Mouse (Mus musculus): ENCODE data around the gene Rsbn1l. TPM values are rescaled to one million over a fixed set of nuclear protein-coding genes. Genes with fewer than 3 reads are reported as not detected.

Rsbn1l gene
- 7.2 and 8.3 TPM in 2 replicates for polyA plus RNA-seq (2014; fragmentation: Nextera tagmentation; extraction: Ambion mirVana)

DNA sequence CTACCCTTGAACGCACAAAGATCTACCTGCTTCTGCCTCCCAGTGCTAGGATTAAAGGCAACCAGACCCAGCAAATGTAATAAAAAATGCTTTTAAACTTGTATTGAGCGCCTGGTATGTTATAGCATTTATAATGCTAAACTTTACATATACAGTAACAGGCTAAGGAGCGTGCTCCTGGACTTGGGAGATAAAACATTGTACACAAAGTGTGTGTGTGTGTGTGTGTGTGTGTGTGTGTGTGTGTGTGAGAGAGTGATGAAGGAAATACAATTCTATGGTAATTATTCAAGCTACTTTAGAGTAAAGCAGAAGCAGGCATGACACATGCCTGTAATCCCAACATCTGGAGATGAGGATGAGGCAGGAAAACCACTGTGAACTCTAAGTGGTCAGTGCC lies at the start of gene Rsbn1l:
Gene Rsbn1l, minus strand, starts transcription at position 101 of the 400 bp plus-strand sequence.
- no peaks in the 10 kb centered on the region for H3K27me3 ChIP-seq (ENCODE audit: control insufficient read depth, insufficient read depth, low read length)
- no peaks in the 10 kb centered on the region for H3K4me1 ChIP-seq (replicated peaks; ENCODE audit: control insufficient read depth, insufficient read depth, low read length)
- DNase-seq (ENCODE audit: low spot score) = no peak
- H3K9ac ChIP-seq (ENCODE audit: low read length) = no peak within 1 kb of the TSS
- no peak within 1 kb of the TSS for H3K4me2 ChIP-seq (ENCODE audit: low read depth, low read length, severe bottlenecking)
- no peak within 1 kb of the TSS for H3K4me3 ChIP-seq (ENCODE audit: low read depth, low read length)
- 93% methylated on average over 3 of the region's 3 CpGs for WGBS
- ATAC-seq (replicated peaks; ENCODE audit: low FRiP score) = no peak
- no peak within 1 kb of the TSS for H3K27ac ChIP-seq (ENCODE audit: low read depth, low read length)
- no peaks in the 10 kb centered on the region for H3K36me3 ChIP-seq (ENCODE audit: control insufficient read depth, insufficient read depth, low read length)
- H3K9me3 ChIP-seq (ENCODE audit: control insufficient read depth, low read length) = no peaks in the 10 kb centered on the region; the same call in 1 of the 2 replicates

- no peak for ATAC-seq (replicated peaks; ENCODE audit: low FRiP score)
- WGBS = 94% methylated on average over 6 of the region's 6 CpGs
- H3K36me3 ChIP-seq (ENCODE audit: control insufficient read depth, insufficient read depth, low read length) = peaks cover 23% of the 10 kb centered on the region
Observed at GRCm38 (mm10) chr5:21002723-21003122, 46.5 kb upstream of the Rsbn1l start.

DNA sequence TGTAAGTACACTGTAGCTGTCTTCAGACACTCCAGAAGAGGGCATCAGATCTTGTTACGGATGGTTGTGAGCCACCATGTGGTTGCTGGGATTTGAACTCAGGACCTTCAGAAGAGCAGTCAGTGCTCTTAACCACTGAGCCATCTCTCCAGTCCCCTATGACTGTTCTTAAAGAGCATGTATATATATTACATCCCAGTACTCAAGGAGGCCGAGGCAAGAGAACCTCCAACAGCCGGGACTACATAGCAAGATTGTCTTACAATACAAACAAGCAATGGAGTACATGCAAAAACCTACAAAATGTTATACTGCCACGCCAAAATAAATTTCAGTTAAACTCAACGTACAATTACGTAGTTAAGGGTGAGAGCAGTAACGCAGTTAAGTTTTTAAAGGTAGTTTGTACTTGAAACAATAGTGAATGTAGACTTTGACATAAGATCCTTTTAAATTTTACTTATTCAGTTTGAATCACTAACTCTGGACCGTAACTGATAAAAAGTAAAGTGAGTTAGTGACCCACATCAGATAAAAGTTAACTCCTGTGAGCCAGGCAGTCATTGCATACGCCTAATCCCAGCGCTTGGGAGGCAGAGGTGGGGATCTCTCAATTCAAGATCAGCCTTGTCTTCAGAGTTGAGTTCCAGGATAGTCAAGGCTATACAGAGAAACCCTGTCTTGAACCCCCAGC lies 45.6 kb upstream of the Rsbn1l start:
- Histone ChIP-seq H3K27me3 (ENCODE audit: control insufficient read depth, insufficient read depth, low read length) (no peaks in the 10 kb centered on the region), H3K36me3 (ENCODE audit: control insufficient read depth, insufficient read depth, low read length) (peaks cover 25% of the 10 kb centered on the region), H3K9me3 (ENCODE audit: control insufficient read depth, low read length) (no peaks in the 10 kb centered on the region), H3K4me1 (replicated peaks; ENCODE audit: control insufficient read depth, insufficient read depth, low read length) (no peaks in the 10 kb centered on the region), H3K4me3 (ENCODE audit: low read depth, low read length) (no peak overlapping the region), H3K9ac (ENCODE audit: low read length) (no peak overlapping the region), H3K27ac (ENCODE audit: low read depth, low read length) (no peak overlapping the region), H3K4me2 (ENCODE audit: low read depth, low read length, severe bottlenecking) (no peak overlapping the region)
- ATAC-seq (replicated peaks; ENCODE audit: low FRiP score) (no peak), DNase-seq (ENCODE audit: low spot score) (no peak)
- 95% methylated on average over 9 of the region's 10 CpGs for WGBS

More at GRCm38 (mm10) chr5:21002723-21003122, 46.5 kb upstream of the Rsbn1l start:
- DNase-seq (ENCODE audit: low spot score) = no peak
- no peaks in the 10 kb centered on the region for H3K4me1 ChIP-seq (replicated peaks; ENCODE audit: control insufficient read depth, insufficient read depth, low read length)
- H3K27me3 ChIP-seq (ENCODE audit: control insufficient read depth, insufficient read depth, low read length) = no peaks in the 10 kb centered on the region
- no peaks in the 10 kb centered on the region for H3K9me3 ChIP-seq (ENCODE audit: control insufficient read depth, low read length)
- no peak overlapping the region for H3K9ac ChIP-seq (ENCODE audit: low read length)
- H3K4me3 ChIP-seq (ENCODE audit: low read depth, low read length) = no peak overlapping the region
- H3K4me2 ChIP-seq (ENCODE audit: low read depth, low read length, severe bottlenecking) = no peak overlapping the region
- H3K27ac ChIP-seq (ENCODE audit: low read depth, low read length) = no peak overlapping the region

GRCm38 (mm10) chr5:20998427-20998826 lies 42.2 kb upstream of the Rsbn1l start:
- Histone ChIP-seq H3K9ac (ENCODE audit: low read length) (no peak overlapping the region), H3K36me3 (ENCODE audit: control insufficient read depth, insufficient read depth, low read length) (peaks cover 25% of the 10 kb centered on the region), H3K4me2 (ENCODE audit: low read depth, low read length, severe bottlenecking) (no peak overlapping the region), H3K27me3 (ENCODE audit: control insufficient read depth, insufficient read depth, low read length) (no peaks in the 10 kb centered on the region), H3K27ac (ENCODE audit: low read depth, low read length) (no peak overlapping the region), H3K4me1 (replicated peaks; ENCODE audit: control insufficient read depth, insufficient read depth, low read length) (no peaks in the 10 kb centered on the region), H3K4me3 (ENCODE audit: low read depth, low read length) (no peak overlapping the region), H3K9me3 (ENCODE audit: control insufficient read depth, low read length) (no peaks in the 10 kb centered on the region)
- WGBS = 94% methylated on average over 6 of the region's 6 CpGs
- no peak for DNase-seq (ENCODE audit: low spot score)
- ATAC-seq (replicated peaks; ENCODE audit: low FRiP score) = no peak

- ATAC-seq (replicated peaks; ENCODE audit: low FRiP score) (no peak), DNase-seq (ENCODE audit: low spot score) (no peak)
- H3K9me3 ChIP-seq (ENCODE audit: control insufficient read depth, low read length) = no peaks in the 10 kb centered on the region
- 91% methylated on average over 6 of the region's 6 CpGs for WGBS
- H3K4me2 ChIP-seq (ENCODE audit: low read depth, low read length, severe bottlenecking) = no peak overlapping the region
- H3K27me3 ChIP-seq (ENCODE audit: control insufficient read depth, insufficient read depth, low read length) = no peaks in the 10 kb centered on the region
- no peak overlapping the region for H3K9ac ChIP-seq (ENCODE audit: low read length)
- no peaks in the 10 kb centered on the region for H3K4me1 ChIP-seq (replicated peaks; ENCODE audit: control insufficient read depth, insufficient read depth, low read length)
- no peak overlapping the region for H3K27ac ChIP-seq (ENCODE audit: low read depth, low read length)
- no peak overlapping the region for H3K4me3 ChIP-seq (ENCODE audit: low read depth, low read length)
- H3K36me3 ChIP-seq (ENCODE audit: control insufficient read depth, insufficient read depth, low read length) = peaks cover 25% of the 10 kb centered on the region
Observed at GRCm38 (mm10) chr5:20997555-20997954, 41.4 kb upstream of the Rsbn1l start.

GRCm38 (mm10) chr5:20990062-20990809 lies 34.0 kb upstream of the Rsbn1l start:
- no peak overlapping the region for H3K9ac ChIP-seq (ENCODE audit: low read length)

DNA sequence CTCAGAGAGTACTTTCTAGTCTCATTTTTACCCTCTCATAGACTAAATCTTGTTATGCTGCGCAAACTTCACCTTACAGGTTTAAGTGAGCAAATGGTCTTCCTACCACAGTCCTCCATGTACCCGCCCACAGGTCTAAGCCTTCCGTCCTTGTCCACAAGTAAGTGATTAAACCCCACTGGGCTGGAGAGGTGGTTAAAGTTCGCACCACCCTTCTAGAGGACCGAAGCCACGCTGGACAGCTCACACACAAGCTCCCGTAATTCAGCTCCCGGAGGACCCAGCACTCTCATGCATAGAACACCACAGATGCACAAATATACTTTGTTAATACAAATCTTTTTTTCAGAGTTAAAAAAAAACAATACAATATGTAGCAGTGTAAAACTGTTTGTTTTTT lies 30.1 kb upstream of the Rsbn1l start:
- H3K4me3 ChIP-seq (ENCODE audit: low read depth, low read length) = no peak overlapping the region
- no peaks in the 10 kb centered on the region for H3K9me3 ChIP-seq (ENCODE audit: control insufficient read depth, low read length)
- no peak overlapping the region for H3K4me2 ChIP-seq (ENCODE audit: low read depth, low read length, severe bottlenecking)
- no peaks in the 10 kb centered on the region for H3K4me1 ChIP-seq (replicated peaks; ENCODE audit: control insufficient read depth, insufficient read depth, low read length)
- no peak overlapping the region for H3K27ac ChIP-seq (ENCODE audit: low read depth, low read length)
- no peaks in the 10 kb centered on the region for H3K27me3 ChIP-seq (ENCODE audit: control insufficient read depth, insufficient read depth, low read length)
- WGBS = 97% methylated on average over 8 of the region's 8 CpGs
- H3K36me3 ChIP-seq (ENCODE audit: control insufficient read depth, insufficient read depth, low read length) = peaks cover 4% of the 10 kb centered on the region; the same call in 1 of the 2 replicates
- ATAC-seq (replicated peaks; ENCODE audit: low FRiP score) = no peak
- no peak for DNase-seq (ENCODE audit: low spot score)
- no peak overlapping the region for H3K9ac ChIP-seq (ENCODE audit: low read length)

More at GRCm38 (mm10) chr5:20990062-20990809, 34.0 kb upstream of the Rsbn1l start:
- Histone ChIP-seq H3K4me3 (ENCODE audit: low read depth, low read length) (no peak overlapping the region), H3K27me3 (ENCODE audit: control insufficient read depth, insufficient read depth, low read length) (no peaks in the 10 kb centered on the region), H3K27ac (ENCODE audit: low read depth, low read length) (no peak overlapping the region), H3K4me2 (ENCODE audit: low read depth, low read length, severe bottlenecking) (no peak overlapping the region), H3K4me1 (replicated peaks; ENCODE audit: control insufficient read depth, insufficient read depth, low read length) (no peaks in the 10 kb centered on the region), H3K9me3 (ENCODE audit: control insufficient read depth, low read length) (no peaks in the 10 kb centered on the region), H3K36me3 (ENCODE audit: control insufficient read depth, insufficient read depth, low read length) (peaks cover 4% of the 10 kb centered on the region; the same call in 1 of the 2 replicates)
- DNase-seq (ENCODE audit: low spot score) (no peak), ATAC-seq (replicated peaks; ENCODE audit: low FRiP score) (no peak)
- 95% methylated on average over 8 of the region's 8 CpGs for WGBS

DNA sequence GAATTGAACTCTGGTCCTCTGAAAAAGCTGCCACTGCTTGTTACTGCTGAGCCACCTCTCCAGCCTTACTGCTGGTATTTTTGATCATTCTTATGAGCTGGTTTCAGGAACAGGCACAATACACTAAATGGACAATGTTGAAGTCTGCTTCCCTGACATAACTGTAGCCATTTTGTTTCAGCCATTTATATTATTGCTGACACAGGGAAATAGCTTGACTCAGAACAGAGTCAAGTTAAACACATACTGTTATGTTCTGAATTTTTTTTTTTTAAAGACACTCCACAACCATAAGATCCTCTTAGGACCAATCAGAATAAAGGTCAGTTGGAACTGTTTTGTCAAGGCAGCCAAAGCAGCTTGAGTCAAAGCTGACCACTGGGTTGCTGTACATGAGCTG lies 27.3 kb upstream of the Rsbn1l start:
- ATAC-seq (replicated peaks; ENCODE audit: low FRiP score) (no peak), DNase-seq (ENCODE audit: low spot score) (no peak)
- Histone ChIP-seq H3K27me3 (ENCODE audit: control insufficient read depth, insufficient read depth, low read length) (no peaks in the 10 kb centered on the region), H3K27ac (ENCODE audit: low read depth, low read length) (no peak overlapping the region), H3K4me3 (ENCODE audit: low read depth, low read length) (no peak overlapping the region), H3K36me3 (ENCODE audit: control insufficient read depth, insufficient read depth, low read length) (no peaks in the 10 kb centered on the region; the same call in 1 of the 2 replicates), H3K4me1 (replicated peaks; ENCODE audit: control insufficient read depth, insufficient read depth, low read length) (no peaks in the 10 kb centered on the region), H3K9me3 (ENCODE audit: control insufficient read depth, low read length) (no peaks in the 10 kb centered on the region), H3K4me2 (ENCODE audit: low read depth, low read length, severe bottlenecking) (no peak overlapping the region), H3K9ac (ENCODE audit: low read length) (no peak overlapping the region)
